9 mouse cellular contexts compared by ENCODE assay signal in genomic region chr10:93275212-93276136, GRCm38 (mm10). TPM values are rescaled to one million over a fixed set of nuclear protein-coding genes. Genes with fewer than 3 reads are reported as not detected.
DNase-seq lines count a peak whose midpoint lies in the region; ATAC-seq lines count a peak whose summit lies in the region.
"Had no signal": no experiment of that assay in that cellular context is flagged by ENCODE, and none has a peak within 500 bp of the region (broad histone marks: within the 10 kb centered on the region; RNA-seq: fewer than 3 reads in every experiment).

No protein-coding gene starts in this region.

- H3K9ac ChIP-seq in heart, embryonic 12.5 days: 0 out of 2 replicates have a peak overlapping the region, but pooled peaks have one; percentile 13
- H3K9ac ChIP-seq in heart, embryonic 16.5 days (ENCODE audit: low read length): peak overlapping the region; percentile 67
- H3K9ac ChIP-seq in kidney, embryonic 14.5 days (ENCODE audit: low read depth, low read length): no peak overlapping the region

- H3K4me1 ChIP-seq in heart, embryonic 12.5 days (replicated peaks): peaks cover 75% of the 10 kb centered on the region
- H3K4me1 ChIP-seq in heart, embryonic 16.5 days (ENCODE audit: control insufficient read depth, insufficient read depth, low read length): peaks cover 47% of the 10 kb centered on the region
- peaks cover 23% of the 10 kb centered on the region; the same call in 1 of the 2 replicates for H3K4me1 ChIP-seq in kidney, embryonic 14.5 days (ENCODE audit: control insufficient read depth, insufficient read depth, low read length)

- H3K4me2 ChIP-seq in heart, embryonic 12.5 days: peak overlapping the region; percentile 60
- peak overlapping the region; percentile 67 for H3K4me2 ChIP-seq in heart, embryonic 16.5 days (ENCODE audit: low read depth, low read length)
- H3K4me2 ChIP-seq in kidney, embryonic 14.5 days (replicated peaks; ENCODE audit: low read depth, low read length): no peak overlapping the region; the same call in 1 of the 2 replicates

- ATAC-seq in heart, embryonic 12.5 days (ENCODE audit: insufficient number of reproducible peaks, low FRiP score): no peak
- peak; percentile 50 for ATAC-seq in heart, embryonic 16.5 days (replicated peaks; ENCODE audit: extremely low read depth, insufficient read depth, low FRiP score)
- no peak for ATAC-seq in kidney, embryonic 14.5 days (ENCODE audit: low FRiP score, low TSS enrichment)

- peaks cover 15% of the 10 kb centered on the region for H3K36me3 ChIP-seq in heart, embryonic 12.5 days
- no peaks in the 10 kb centered on the region for H3K36me3 ChIP-seq in heart, embryonic 16.5 days (ENCODE audit: control insufficient read depth, insufficient read depth)
- peaks cover 7% of the 10 kb centered on the region; the same call in 1 of the 2 replicates for H3K36me3 ChIP-seq in kidney, embryonic 14.5 days (ENCODE audit: control insufficient read depth, insufficient read depth, low read length)
- H3K36me3 ChIP-seq: liver, embryonic 13.5 days had no signal

- WGBS in heart, embryonic 12.5 days: 61% methylated on average over 25 of the region's 25 CpGs
- 44% methylated on average over 25 of the region's 25 CpGs for WGBS in heart, embryonic 16.5 days
- WGBS in kidney, embryonic 14.5 days: 58% methylated on average over 25 of the region's 25 CpGs

- peak overlapping the region; percentile 20 for H3K27ac ChIP-seq in heart, embryonic 12.5 days (ENCODE audit: poor library complexity, severe bottlenecking)
- peak overlapping the region; percentile 73 for H3K27ac ChIP-seq in heart, embryonic 16.5 days (ENCODE audit: low read length)
- no peak overlapping the region for H3K27ac ChIP-seq in kidney, embryonic 14.5 days (ENCODE audit: low read depth, low read length)
- H3K27ac ChIP-seq: liver, embryonic 13.5 days had no signal

- intact Hi-C loops in heart, postnatal 25 days (cut with DNase I): no loop called here

- H3K9me3 ChIP-seq in heart, embryonic 12.5 days (replicated peaks): no peaks in the 10 kb centered on the region
- H3K9me3 ChIP-seq in heart, embryonic 16.5 days (replicated peaks; ENCODE audit: control insufficient read depth, low read length): no peaks in the 10 kb centered on the region
- no peaks in the 10 kb centered on the region for H3K9me3 ChIP-seq in kidney, embryonic 14.5 days (ENCODE audit: control insufficient read depth, low read length)
- H3K9me3 ChIP-seq: liver, embryonic 13.5 days had no signal

- H3K27me3 ChIP-seq in heart, embryonic 12.5 days (replicated peaks): no peaks in the 10 kb centered on the region
- no peaks in the 10 kb centered on the region for H3K27me3 ChIP-seq in heart, embryonic 16.5 days (ENCODE audit: control insufficient read depth, insufficient read depth, low read length)
- H3K27me3 ChIP-seq in kidney, embryonic 14.5 days (ENCODE audit: control insufficient read depth, insufficient read depth, low read length): no peaks in the 10 kb centered on the region
- H3K27me3 ChIP-seq: liver, embryonic 13.5 days had no signal

- H3K4me3 ChIP-seq in heart, embryonic 12.5 days: no peak overlapping the region
- H3K4me3 ChIP-seq in heart, embryonic 16.5 days (ENCODE audit: low read length): peak overlapping the region; percentile 47
- H3K4me3 ChIP-seq in kidney, embryonic 14.5 days (ENCODE audit: low read length): no peak overlapping the region
- H3K4me3 ChIP-seq: liver, embryonic 13.5 days had no signal

- DNase-seq in heart, postnatal 25 days (ENCODE audit: low spot score): no peak
- DNase-seq in cerebellum, adult 9-11 months: peak; percentile 97
- peak; percentile 78 to 97 for DNase-seq in left cerebral cortex, adult 8-10 months (ENCODE audit: low spot score in 2 of 2)
- DNase-seq in right cerebral cortex, adult 18-20 months: peak; percentile 95
- DNase-seq in urinary bladder, postnatal 14 days (ENCODE audit: low spot score): no peak
- DNase-seq: liver, embryonic 13.5 days had no signal

RNA-seq across cellular contexts. Expression of gene Elk3, which starts 35.5 kb away (rescaled TPM):
- 36.8 and 41.0 TPM in 2 replicates for polyA plus RNA-seq in heart, embryonic 12.5 days (2016; fragmentation: Nextera tagmentation; extraction: Ambion mirVana)
- 10 to 100 TPM; 45.1 to 48.7 TPM for total RNA-seq in heart, postnatal 25 days (2021)
- polyA plus RNA-seq in heart, embryonic 16.5 days (2015; fragmentation: Nextera tagmentation; extraction: Ambion mirVana): 29.3 and 34.2 TPM in 2 replicates
- total RNA-seq in left cerebral cortex, adult 8-10 months (2022): 10 to 100 TPM in 2 of 4 experiments, 1 to 10 TPM in 2; 7.4 to 12.3 (median 9.6) TPM
- polyA plus RNA-seq in kidney, embryonic 14.5 days (2014; fragmentation: Nextera tagmentation; extraction: Ambion mirVana): 43.4 and 49.1 TPM in 2 replicates

Comparison
In these comparisons a context has a peak if more than half of its experiments do, and no peak if none do; other contexts are left out.
1. DNase-seq: peak in cerebellum, adult 9-11 months (single experiment), left cerebral cortex, adult 8-10 months (2 of 2) and right cerebral cortex, adult 18-20 months (single experiment); none in heart, postnatal 25 days (single experiment) and urinary bladder, postnatal 14 days (single experiment).